Mouse (Mus musculus) heart, embryonic 16.5 days (tissue): ENCODE results near the gene Nsun2. TPM values are rescaled to one million over a fixed set of nuclear protein-coding genes. Genes with fewer than 3 reads are reported as not detected.

Source experiments
- ATAC-seq: fragments of 200-750 bp; cut with Nextera tagmentation; replicated peaks from 2 replicates; pipeline ENCODE4 v1.8.0; 2017; ENCODE audit warnings: moderate number of reproducible peaks; ENCODE audit not compliant: insufficient read depth, low FRiP score; ENCODE audit errors: extremely low read depth
- H3K27ac ChIP-seq: fragments of 300-500 bp; sonication (generic); 2 replicates; pipeline ENCODE4 v1.5.1; 2014; ENCODE audit warnings: mild to moderate bottlenecking, low read length, control low read depth, moderate library complexity
- H3K27me3 ChIP-seq: fragments of 300-500 bp; sonication (generic); 2 replicates; pipeline ENCODE4 v1.6.1; 2014; ENCODE audit warnings: low read length, mixed read lengths; ENCODE audit not compliant: control insufficient read depth, insufficient read depth
- H3K36me3 ChIP-seq: fragments of 300-500 bp; sonication (generic); 2 replicates; pipeline ENCODE4 v1.6.1; 2014; ENCODE audit not compliant: control insufficient read depth, insufficient read depth
- H3K4me1 ChIP-seq: fragments of 300-500 bp; sonication (generic); 2 replicates; pipeline ENCODE4 v1.6.1; 2014; ENCODE audit warnings: low read length, mixed read lengths; ENCODE audit not compliant: control insufficient read depth, insufficient read depth
- H3K4me2 ChIP-seq: fragments of 300-500 bp; sonication (generic); 2 replicates; pipeline ENCODE4 v1.6.1; 2014; ENCODE audit warnings: low read depth, mild to moderate bottlenecking, control low read depth, low read length
- H3K4me3 ChIP-seq: fragments of 300-500 bp; sonication (generic); 2 replicates; pipeline ENCODE4 v1.5.1; 2014; ENCODE audit warnings: mild to moderate bottlenecking, control low read depth, low read length
- H3K9ac ChIP-seq: fragments of 300-500 bp; sonication (generic); 2 replicates; pipeline ENCODE4 v1.6.1; 2014; ENCODE audit warnings: low read length, control low read depth
- H3K9me3 ChIP-seq: fragments of 300-500 bp; sonication (generic); replicated peaks from 2 replicates; pipeline ENCODE4 v1.6.1; 2016; ENCODE audit warnings: low read length; ENCODE audit not compliant: control insufficient read depth
- WGBS: fragments of 180-500 bp; shearing (Covaris S2); extraction: QIAGEN DNeasy Blood & Tissue Kit; methylation state at CpG from one replicate; pipeline ENCODE4 v1.1.7; 2014; 5-methylcytosine and 5-hydroxymethylcytosine counted together
- polyA plus RNA-seq: library from polyadenylated mRNA; unstranded; fragments of >200 nt; fragmentation: Nextera tagmentation; extraction: Ambion mirVana; gene quantifications from 2 replicates; pipeline ENCODE4 v1.2.1, GENCODE M21; 2015

The Nsun2 gene
- polyA plus RNA-seq, 1 experiment from 2014 or later: 78.0 TPM

- 74% methylated on average over 13 of the region's 13 CpGs for WGBS
- H3K27me3 ChIP-seq: no peaks in the 10 kb centered on the region
Measured at GRCm38 (mm10) chr13:69644427-69645166, 111.1 kb downstream of the Nsun2 start.

GRCm38 (mm10) chr13:69645694-69646423 lies 112.3 kb downstream of the Nsun2 start:
- 71% methylated on average over 13 of the region's 13 CpGs for WGBS
- H3K27ac ChIP-seq: no peak overlapping the region
- no peaks in the 10 kb centered on the region for H3K27me3 ChIP-seq
- H3K4me1 ChIP-seq: no peaks in the 10 kb centered on the region
- H3K9ac ChIP-seq: no peak overlapping the region
- H3K9me3 ChIP-seq: no peaks in the 10 kb centered on the region
- no peak overlapping the region for H3K4me3 ChIP-seq
- no peaks in the 10 kb centered on the region for H3K36me3 ChIP-seq
- no peak for ATAC-seq
- no peak overlapping the region for H3K4me2 ChIP-seq

More at GRCm38 (mm10) chr13:69644427-69645166, 111.1 kb downstream of the Nsun2 start:
- H3K4me3 ChIP-seq: no peak overlapping the region
- H3K9me3 ChIP-seq: no peaks in the 10 kb centered on the region
- H3K4me1 ChIP-seq: no peaks in the 10 kb centered on the region
- H3K27ac ChIP-seq: no peak overlapping the region
- H3K36me3 ChIP-seq: peaks cover 7% of the 10 kb centered on the region; the same call in 1 of the 2 replicates
- no peak overlapping the region for H3K9ac ChIP-seq
- H3K4me2 ChIP-seq: no peak overlapping the region
- ATAC-seq: no peak

- no peaks in the 10 kb centered on the region for H3K27me3 ChIP-seq
- no peaks in the 10 kb centered on the region for H3K36me3 ChIP-seq
- no peak overlapping the region for H3K9ac ChIP-seq
- no peak overlapping the region for H3K27ac ChIP-seq
- ATAC-seq: no peak
- H3K4me2 ChIP-seq: no peak overlapping the region
- no peak overlapping the region for H3K4me3 ChIP-seq
- WGBS: 80% methylated on average over 9 of the region's 9 CpGs
- H3K9me3 ChIP-seq: no peaks in the 10 kb centered on the region
- no peaks in the 10 kb centered on the region for H3K4me1 ChIP-seq
Measured at GRCm38 (mm10) chr13:69646481-69646880, 112.9 kb downstream of the Nsun2 start.

- Histone ChIP-seq H3K9me3 (no peaks in the 10 kb centered on the region), H3K27ac (no peak overlapping the region), H3K36me3 (no peaks in the 10 kb centered on the region), H3K4me2 (no peak overlapping the region), H3K9ac (no peak overlapping the region), H3K4me1 (no peaks in the 10 kb centered on the region), H3K4me3 (no peak overlapping the region), H3K27me3 (no peaks in the 10 kb centered on the region)
- 57% methylated on average over 3 of the region's 3 CpGs for WGBS
- no peak for ATAC-seq
Measured at GRCm38 (mm10) chr13:69654508-69654907, 121.0 kb downstream of the Nsun2 start.

GRCm38 (mm10) chr13:69672121-69672520 lies 138.6 kb downstream of the Nsun2 start:
- Histone ChIP-seq H3K9me3 (no peaks in the 10 kb centered on the region; the same call in 1 of the 2 replicates), H3K4me1 (no peaks in the 10 kb centered on the region), H3K27ac (no peak overlapping the region), H3K9ac (no peak overlapping the region), H3K36me3 (no peaks in the 10 kb centered on the region), H3K4me3 (no peak overlapping the region), H3K27me3 (no peaks in the 10 kb centered on the region), H3K4me2 (no peak overlapping the region)
- 77% methylated on average over 5 of the region's 5 CpGs for WGBS
- ATAC-seq: no peak

GRCm38 (mm10) chr13:69672565-69672964 lies 139.0 kb downstream of the Nsun2 start:
- no peaks in the 10 kb centered on the region; the same call in 1 of the 2 replicates for H3K9me3 ChIP-seq
- no peak overlapping the region for H3K4me2 ChIP-seq
- H3K9ac ChIP-seq: no peak overlapping the region
- no peak for ATAC-seq
- no peak overlapping the region for H3K27ac ChIP-seq
- WGBS: 83% methylated on average over 10 of the region's 10 CpGs
- no peaks in the 10 kb centered on the region for H3K27me3 ChIP-seq
- H3K4me1 ChIP-seq: no peaks in the 10 kb centered on the region
- H3K4me3 ChIP-seq: no peak overlapping the region
- H3K36me3 ChIP-seq: no peaks in the 10 kb centered on the region

- WGBS: 66% methylated on average over 5 of the region's 5 CpGs
- H3K4me2 ChIP-seq: no peak overlapping the region
- no peaks in the 10 kb centered on the region; the same call in 1 of the 2 replicates for H3K9me3 ChIP-seq
Measured at GRCm38 (mm10) chr13:69673197-69673920, 139.8 kb downstream of the Nsun2 start.

GRCm38 (mm10) chr13:69673921-69674618 lies 140.5 kb downstream of the Nsun2 start:
- Histone ChIP-seq H3K4me2 (no peak overlapping the region), H3K4me3 (no peak overlapping the region), H3K9me3 (no peaks in the 10 kb centered on the region; the same call in 1 of the 2 replicates), H3K27me3 (no peaks in the 10 kb centered on the region), H3K36me3 (no peaks in the 10 kb centered on the region), H3K27ac (no peak overlapping the region), H3K9ac (no peak overlapping the region), H3K4me1 (no peaks in the 10 kb centered on the region)
- 41% methylated on average over 10 of the region's 10 CpGs for WGBS
- no peak for ATAC-seq

More at GRCm38 (mm10) chr13:69673197-69673920, 139.8 kb downstream of the Nsun2 start:
- no peak for ATAC-seq
- Histone ChIP-seq H3K9ac (no peak overlapping the region), H3K27ac (no peak overlapping the region), H3K4me3 (no peak overlapping the region), H3K36me3 (no peaks in the 10 kb centered on the region), H3K27me3 (no peaks in the 10 kb centered on the region), H3K4me1 (no peaks in the 10 kb centered on the region)
